Mouse (Mus musculus) liver, embryonic 14.5 days (tissue): ENCODE measurements around the gene Cenpo.

Source experiments
- CTCF ChIP-seq: IDR thresholded peaks from 2 replicates; pipeline ENCODE4 v1.5.1; 2016; ENCODE audit warnings: antibody characterized with exemption, low read depth, control low read depth
- EP300 ChIP-seq: IDR thresholded peaks from 2 replicates; pipeline ENCODE4 v1.6.1; 2016; ENCODE audit warnings: antibody characterized with exemption, low read depth

DNA sequence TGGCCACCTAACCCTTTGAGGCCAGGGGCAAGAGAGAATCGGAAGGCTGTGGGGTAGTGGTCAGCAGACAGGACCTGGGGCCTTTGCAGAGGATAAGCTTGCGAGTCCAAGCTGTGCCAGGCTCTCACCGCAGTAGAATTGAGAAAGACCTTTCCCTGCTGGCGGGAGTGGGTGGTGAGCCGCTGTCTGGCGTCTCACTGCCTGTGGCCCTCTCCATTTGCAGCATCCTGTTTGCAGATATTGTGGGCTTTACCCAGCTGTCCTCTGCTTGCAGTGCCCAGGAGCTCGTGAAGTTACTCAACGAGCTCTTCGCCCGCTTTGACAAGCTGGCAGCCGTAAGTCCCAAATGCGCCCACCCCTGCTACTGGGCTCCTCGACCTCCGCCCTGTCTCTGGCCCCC is 39.5 kb downstream of the Cenpo start:
- no peak for TF ChIP-seq CTCF
- no peak for TF ChIP-seq EP300
